Mouse (Mus musculus) limb, embryonic 11.5 days (tissue): Measurements from ENCODE around the gene Eno3. TPM values are rescaled to one million over a fixed set of nuclear protein-coding genes. Genes with fewer than 3 reads are reported as not detected.

Source experiments
- ATAC-seq: fragments of 200-750 bp; cut with Nextera tagmentation; 2 replicates; pipeline ENCODE4 v1.8.0; 2017; ENCODE audit warnings: low read depth; ENCODE audit not compliant: insufficient number of reproducible peaks, low FRiP score, low TSS enrichment
- DNase-seq: peaks from one replicate; pipeline ENCODE4 v3.0.0-alpha.2; 2015; ENCODE audit warnings: low spot score
- H3K27ac ChIP-seq: fragments of 300-500 bp; sonication (generic); replicated peaks from 2 replicates; pipeline ENCODE4 v1.5.1; 2014; ENCODE audit warnings: low read depth, mild to moderate bottlenecking, low read length
- H3K27me3 ChIP-seq: fragments of 300-500 bp; sonication (generic); 2 replicates; pipeline ENCODE4 v1.6.1; 2014; ENCODE audit warnings: mild to moderate bottlenecking, low read length, mixed read lengths; ENCODE audit not compliant: control insufficient read depth, insufficient read depth
- H3K36me3 ChIP-seq: fragments of 300-500 bp; sonication (generic); 2 replicates; pipeline ENCODE4 v1.6.1; 2014; ENCODE audit warnings: mild to moderate bottlenecking, low read length, moderate library complexity, mixed read lengths; ENCODE audit not compliant: control insufficient read depth, insufficient read depth
- H3K4me1 ChIP-seq: fragments of 300-500 bp; sonication (generic); 2 replicates; pipeline ENCODE4 v1.6.1; 2014; ENCODE audit warnings: low read length, mixed read lengths; ENCODE audit not compliant: control insufficient read depth, insufficient read depth
- H3K4me2 ChIP-seq: fragments of 300-500 bp; sonication (generic); 2 replicates; pipeline ENCODE4 v1.6.1; 2014; ENCODE audit warnings: low read depth, mild to moderate bottlenecking, moderate library complexity; ENCODE audit not compliant: severe bottlenecking
- H3K4me3 ChIP-seq: fragments of 300-500 bp; sonication (generic); 2 replicates; pipeline ENCODE4 v1.5.1; 2014; ENCODE audit warnings: low read depth, low read length
- H3K9ac ChIP-seq: fragments of 300-500 bp; sonication (generic); 2 replicates; pipeline ENCODE4 v1.6.1; 2014; ENCODE audit warnings: mild to moderate bottlenecking, low read length
- H3K9me3 ChIP-seq: fragments of 300-500 bp; sonication (generic); 2 replicates; pipeline ENCODE4 v1.6.1; 2016; ENCODE audit warnings: low read length; ENCODE audit not compliant: control insufficient read depth
- WGBS: fragments of 180-500 bp; shearing (Covaris S2); extraction: QIAGEN DNeasy Blood & Tissue Kit; methylation state at CpG from one replicate; pipeline ENCODE4 v1.1.7; 2014; 5-methylcytosine and 5-hydroxymethylcytosine counted together
- polyA plus RNA-seq: library from polyadenylated mRNA; unstranded; fragments of >200 nt; fragmentation: Nextera tagmentation; extraction: Ambion mirVana; gene quantifications from 2 replicates; pipeline ENCODE4 v1.2.1, GENCODE M21; 2014

The Eno3 gene
- polyA plus RNA-seq, 1 experiment from 2014 or later = 53.3 TPM

- H3K27me3 ChIP-seq = no peaks in the 10 kb centered on the region
- H3K9me3 ChIP-seq = no peaks in the 10 kb centered on the region
- peak overlapping the region; percentile 14; the same call in 1 of the 2 replicates for H3K9ac ChIP-seq
- peak overlapping the region; percentile 57 for H3K4me3 ChIP-seq
- no peak for ATAC-seq
- H3K36me3 ChIP-seq = peaks cover 17% of the 10 kb centered on the region
- peak; percentile 42 for DNase-seq
- peak overlapping the region; percentile 79 for H3K4me2 ChIP-seq
- H3K4me1 ChIP-seq = peaks cover 15% of the 10 kb centered on the region
- 54% methylated on average over 14 of the region's 14 CpGs for WGBS
- H3K27ac ChIP-seq = peak overlapping the region; percentile 88
Measured at GRCm38 (mm10) chr11:70667271-70668150, 10.5 kb downstream of the Eno3 start.

DNA sequence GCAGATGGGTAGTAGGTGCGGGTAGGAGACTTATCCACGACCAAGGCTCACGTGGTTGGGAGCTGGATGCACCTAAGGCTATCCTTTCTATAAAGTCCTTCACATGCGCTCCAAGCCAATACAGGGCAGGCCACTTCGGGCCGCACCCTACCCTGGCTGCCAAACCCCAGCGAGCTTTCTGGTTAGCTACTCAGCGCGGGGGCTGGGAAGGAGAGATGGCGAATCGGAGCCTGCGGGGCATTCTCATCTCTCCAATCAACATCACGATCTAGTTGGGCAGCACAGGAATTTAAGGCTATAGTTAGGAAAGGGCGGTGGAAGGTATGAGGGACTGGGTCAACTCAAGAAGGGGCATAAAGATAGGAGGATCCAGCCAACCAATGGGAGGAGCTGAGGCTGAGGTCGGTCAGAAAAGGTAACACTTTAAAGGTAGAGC, 11.4 kb downstream of the Eno3 start:
- DNase-seq (no peak), ATAC-seq (peak; percentile 36; the same call in 1 of the 2 replicates)

GRCm38 (mm10) chr11:70668771-70669505, 11.9 kb downstream of the Eno3 start, which contains the start of gene Spag7:
TSS of gene Spag7 (minus strand) at chr11:70669416.
- Histone ChIP-seq H3K4me2 (peak within 1 kb of the TSS; percentile 89), H3K9ac (peak within 1 kb of the TSS; percentile 69), H3K9me3 (no peaks in the 10 kb centered on the region), H3K4me3 (peak within 1 kb of the TSS; percentile 57), H3K4me1 (peaks cover 15% of the 10 kb centered on the region), H3K27ac (peak within 1 kb of the TSS; percentile 89), H3K36me3 (peaks cover 13% of the 10 kb centered on the region), H3K27me3 (no peaks in the 10 kb centered on the region)
- under 1% methylated on average over 44 of the region's 44 CpGs for WGBS
- ATAC-seq (peak; percentile 96), DNase-seq (peak; percentile 95)

More for the DNA sequence above, 11.4 kb downstream of the Eno3 start:
- Histone ChIP-seq H3K4me2 (peak overlapping the region; percentile 79), H3K36me3 (peaks cover 15% of the 10 kb centered on the region), H3K27ac (peak overlapping the region; percentile 88), H3K27me3 (no peaks in the 10 kb centered on the region), H3K4me3 (peak overlapping the region; percentile 57), H3K9ac (peak overlapping the region; percentile 57), H3K4me1 (peaks cover 15% of the 10 kb centered on the region), H3K9me3 (no peaks in the 10 kb centered on the region)
- WGBS = under 1% methylated on average over 15 of the region's 15 CpGs

DNA sequence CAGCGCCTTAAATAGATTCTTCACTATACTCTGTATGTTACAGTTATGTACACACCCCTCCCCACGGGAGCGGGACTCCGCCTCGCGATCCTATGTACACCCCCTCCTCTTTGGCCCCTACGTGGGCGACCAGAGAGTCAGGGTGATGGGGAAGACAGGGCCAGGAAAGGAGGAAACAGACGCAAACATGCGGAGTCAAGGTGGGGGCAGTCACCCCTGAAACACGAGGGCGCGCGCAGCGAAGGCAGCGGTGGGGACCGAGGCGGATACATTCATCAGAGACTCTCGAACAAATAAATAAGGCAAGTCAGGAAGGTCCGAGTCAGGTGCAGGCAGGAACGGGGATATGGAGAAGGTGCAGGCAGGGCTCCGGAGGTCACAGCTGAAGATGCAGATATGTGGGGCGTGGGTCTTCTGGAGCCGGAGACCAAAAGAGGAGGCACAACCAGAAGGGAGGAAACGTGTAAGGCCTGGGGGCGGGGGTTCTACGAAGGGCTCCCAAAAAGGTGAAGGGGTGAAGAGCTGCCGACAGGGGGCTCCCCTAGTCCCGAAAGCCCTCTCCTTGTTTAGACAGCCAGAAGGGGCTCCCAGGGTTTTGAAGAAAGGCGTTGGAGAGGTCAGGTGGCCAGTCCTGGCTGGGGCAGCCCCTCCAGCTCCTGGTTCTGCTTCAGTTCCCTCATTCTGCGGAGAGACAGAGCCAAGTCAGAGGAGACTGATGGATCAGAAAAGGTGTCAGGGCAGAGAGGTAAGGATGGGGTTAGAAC, 12.8 kb downstream of the Eno3 start:
- under 1% methylated on average over 31 of the region's 31 CpGs for WGBS
- H3K27ac ChIP-seq = peak overlapping the region; percentile 89
- H3K4me3 ChIP-seq = peak overlapping the region; percentile 57
- peaks cover 15% of the 10 kb centered on the region for H3K4me1 ChIP-seq
- H3K27me3 ChIP-seq = no peaks in the 10 kb centered on the region
- H3K36me3 ChIP-seq = peaks cover 6% of the 10 kb centered on the region
- ATAC-seq (peak; percentile 31), DNase-seq (peak; percentile 89)
- H3K9me3 ChIP-seq = no peaks in the 10 kb centered on the region
- peak overlapping the region; percentile 89 for H3K4me2 ChIP-seq
- H3K9ac ChIP-seq = peak overlapping the region; percentile 69

DNA sequence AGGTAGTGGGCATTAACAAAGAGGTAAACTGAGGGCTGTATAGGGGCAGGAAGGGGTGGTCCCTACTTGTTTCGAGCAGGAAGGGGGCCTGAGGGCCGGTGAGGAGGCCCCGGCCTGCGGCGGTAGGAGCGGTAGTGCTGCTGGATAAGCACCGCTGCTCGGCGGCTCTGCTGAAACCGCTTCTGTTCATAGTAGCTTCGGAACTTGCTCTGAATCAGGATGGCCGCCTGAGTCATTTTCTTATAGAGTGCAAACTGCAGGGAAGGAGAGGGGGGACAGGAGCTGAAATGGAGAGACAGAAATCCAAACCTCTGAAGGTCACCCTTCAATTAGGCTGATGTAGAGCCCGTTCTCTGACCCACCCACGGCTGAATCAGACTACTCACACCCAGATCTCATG, 13.5 kb downstream of the Eno3 start:
- DNase-seq (no peak), ATAC-seq (no peak)
- Histone ChIP-seq H3K27me3 (no peaks in the 10 kb centered on the region), H3K4me2 (peak overlapping the region; percentile 89), H3K36me3 (peaks cover 3% of the 10 kb centered on the region), H3K4me3 (peak overlapping the region; percentile 57), H3K9me3 (no peaks in the 10 kb centered on the region), H3K9ac (peak overlapping the region; percentile 69), H3K4me1 (peaks cover 15% of the 10 kb centered on the region), H3K27ac (peak overlapping the region; percentile 89)
- 61% methylated on average over 14 of the region's 14 CpGs for WGBS

DNA sequence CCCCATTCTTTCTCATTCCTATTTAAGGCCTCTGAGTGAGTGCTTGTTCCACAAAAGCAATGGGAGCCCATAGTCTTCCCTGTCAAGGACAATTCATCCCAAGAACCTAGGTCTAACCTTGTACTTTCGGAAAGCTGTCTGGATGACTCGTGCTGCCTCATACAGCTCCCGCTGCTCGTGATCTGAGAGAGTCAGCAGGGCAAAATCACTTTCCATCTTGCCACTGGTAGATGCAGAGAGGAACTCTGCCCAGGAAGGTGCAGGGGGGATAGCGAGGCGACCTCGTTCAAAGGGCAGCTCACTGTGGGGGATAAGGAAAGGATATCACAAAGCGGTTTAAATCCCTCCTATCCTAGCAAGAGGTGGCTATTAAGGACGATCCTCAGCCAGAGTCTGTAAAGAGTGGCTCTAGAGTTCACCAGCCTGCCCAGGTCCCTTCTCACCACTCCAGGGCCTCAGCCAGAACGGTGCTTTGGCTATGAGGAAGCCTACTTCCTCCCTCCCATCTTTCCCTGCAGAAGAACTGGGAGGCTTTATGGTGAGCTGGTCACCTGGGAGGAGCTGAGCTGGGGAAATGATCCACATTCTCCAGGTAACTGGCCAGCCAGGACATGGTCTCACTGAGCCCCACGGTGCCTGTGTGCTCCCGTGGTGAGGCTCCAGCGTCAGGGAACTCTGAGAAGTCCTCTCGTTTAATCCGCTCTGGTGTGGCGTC, 14.5 kb downstream of the Eno3 start:
- H3K27me3 ChIP-seq = no peaks in the 10 kb centered on the region
- no peak overlapping the region for H3K4me2 ChIP-seq
- ATAC-seq (no peak), DNase-seq (no peak)
- H3K4me1 ChIP-seq = peaks cover 15% of the 10 kb centered on the region
- H3K27ac ChIP-seq = no peak overlapping the region
- WGBS = 88% methylated on average over 16 of the region's 16 CpGs
- H3K36me3 ChIP-seq = no peaks in the 10 kb centered on the region; the same call in 1 of the 2 replicates
- no peak overlapping the region for H3K9ac ChIP-seq
- no peak overlapping the region for H3K4me3 ChIP-seq
- no peaks in the 10 kb centered on the region for H3K9me3 ChIP-seq

- Histone ChIP-seq H3K9ac (no peak overlapping the region), H3K27ac (no peak overlapping the region), H3K4me1 (peaks cover 6% of the 10 kb centered on the region), H3K4me2 (no peak overlapping the region), H3K4me3 (no peak overlapping the region), H3K27me3 (no peaks in the 10 kb centered on the region), H3K9me3 (no peaks in the 10 kb centered on the region), H3K36me3 (no peaks in the 10 kb centered on the region; the same call in none of the 2 replicates)
- ATAC-seq = no peak
- 78% methylated on average over 6 of the region's 6 CpGs for WGBS
- no peak for DNase-seq
Measured at GRCm38 (mm10) chr11:70674014-70674413, 17.0 kb downstream of the Eno3 start.
